Mouse (Mus musculus): Measurements from ENCODE around the gene Tpcn1. TPM values are rescaled to one million over a fixed set of nuclear protein-coding genes. Genes with fewer than 3 reads are reported as not detected.

Tpcn1 gene
- polyA plus RNA-seq, 1 experiment from 2014 or later, result 36.0 TPM

- no peak for ATAC-seq (replicated peaks; ENCODE audit: low FRiP score)
- Histone ChIP-seq H3K36me3 (peaks cover 43% of the 10 kb centered on the region), H3K4me1 (peaks cover 29% of the 10 kb centered on the region), H3K27me3 (no peaks in the 10 kb centered on the region), H3K4me2 (no peak overlapping the region), H3K27ac (peak overlapping the region; percentile 52; the same call in 1 of the 2 replicates), H3K4me3 (replicated peaks) (no peak overlapping the region), H3K9me3 (replicated peaks) (no peaks in the 10 kb centered on the region), H3K9ac (no peak overlapping the region)
- 88% methylated on average over 13 of the region's 13 CpGs for WGBS
Measured at GRCm38 (mm10) chr5:120536046-120536445, 52.4 kb downstream of the Tpcn1 start.

DNA sequence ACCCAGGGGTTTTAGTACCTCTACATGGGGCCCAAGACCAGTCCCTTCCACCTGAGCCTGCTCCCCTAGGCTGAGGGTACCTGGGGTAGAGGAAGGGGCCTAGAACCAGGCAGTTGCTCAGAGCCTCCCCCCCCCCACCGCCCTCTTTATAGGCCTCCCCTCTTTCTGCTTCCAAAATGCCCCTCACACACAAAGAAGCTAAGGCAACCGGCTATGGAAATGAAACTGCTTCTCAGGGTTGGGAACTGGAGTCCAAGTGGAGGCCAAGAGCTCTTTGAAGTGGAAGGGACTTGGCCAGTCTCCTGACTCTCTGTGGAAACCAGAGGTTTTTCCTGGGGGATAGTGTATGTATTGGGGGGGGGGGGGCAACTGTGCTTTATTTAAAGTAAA, 53.8 kb downstream of the Tpcn1 start:
- peak; percentile 40; the same call in 1 of the 2 replicates for ATAC-seq (replicated peaks; ENCODE audit: low FRiP score)
- Histone ChIP-seq H3K4me1 (peaks cover 29% of the 10 kb centered on the region), H3K36me3 (peaks cover 41% of the 10 kb centered on the region), H3K4me2 (no peak overlapping the region; the same call in 1 of the 2 replicates), H3K9ac (no peak overlapping the region), H3K4me3 (replicated peaks) (no peak overlapping the region), H3K27ac (peak overlapping the region; percentile 85), H3K9me3 (replicated peaks) (no peaks in the 10 kb centered on the region), H3K27me3 (no peaks in the 10 kb centered on the region)
- WGBS, result 32% methylated on average over 2 of the region's 2 CpGs

DNA sequence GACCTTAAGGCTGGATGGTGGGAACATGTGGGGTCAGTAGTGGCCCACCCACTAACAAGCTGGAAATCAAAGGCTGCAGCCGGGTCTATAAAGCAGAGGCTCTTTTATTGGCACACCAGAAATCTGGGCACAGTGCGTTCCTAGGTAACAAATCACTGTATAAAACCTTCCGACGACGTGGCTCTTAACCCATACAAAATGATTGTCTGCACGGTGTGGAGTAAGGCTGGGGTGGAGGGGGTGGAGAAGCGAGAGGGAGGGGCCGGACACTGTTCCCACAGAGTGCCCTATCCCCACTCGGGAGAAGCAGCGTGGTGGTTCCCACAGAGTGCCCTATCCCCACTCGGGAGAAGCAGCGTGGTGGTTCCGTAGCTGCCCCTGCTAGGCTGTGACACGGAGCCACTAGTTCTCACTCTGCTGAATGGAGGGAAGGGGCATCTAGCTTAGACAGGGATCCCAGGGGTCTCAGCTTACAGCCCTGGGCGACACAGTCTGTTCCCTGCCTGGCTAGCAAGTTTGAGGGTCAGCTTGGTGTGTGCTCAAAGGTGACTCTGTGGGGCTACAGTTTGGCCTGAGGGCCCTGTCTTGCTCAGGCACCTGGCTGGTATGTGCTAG, 54.3 kb downstream of the Tpcn1 start:
- Histone ChIP-seq H3K4me2 (no peak overlapping the region; the same call in 1 of the 2 replicates), H3K4me3 (replicated peaks) (no peak overlapping the region), H3K27me3 (no peaks in the 10 kb centered on the region), H3K9ac (no peak overlapping the region), H3K9me3 (replicated peaks) (no peaks in the 10 kb centered on the region), H3K4me1 (peaks cover 29% of the 10 kb centered on the region), H3K36me3 (peaks cover 41% of the 10 kb centered on the region), H3K27ac (peak overlapping the region; percentile 85)
- ATAC-seq (replicated peaks; ENCODE audit: low FRiP score), result peak; percentile 15; the same call in 1 of the 2 replicates
- 26% methylated on average over 15 of the region's 15 CpGs for WGBS

DNA sequence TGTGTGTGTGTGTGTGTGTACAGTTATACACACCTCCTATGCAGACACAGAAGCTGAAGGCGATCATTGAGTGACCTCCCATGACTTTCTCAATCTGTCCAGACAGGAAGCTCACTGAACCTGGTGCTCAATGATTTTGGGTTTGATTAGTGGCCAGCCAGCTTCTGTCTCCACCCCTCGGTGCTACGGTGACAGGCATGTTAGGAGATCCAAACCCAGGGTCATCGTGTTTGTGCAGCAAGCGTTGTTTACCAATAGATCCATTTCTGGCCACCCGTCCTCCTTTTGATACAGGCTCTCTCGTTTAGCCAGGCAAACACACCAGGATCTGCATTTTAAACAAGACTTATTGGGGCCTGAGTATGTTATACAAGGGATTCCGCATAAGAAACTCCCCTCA, 56.8 kb downstream of the Tpcn1 start:
- no peak for ATAC-seq (replicated peaks; ENCODE audit: low FRiP score)
- Histone ChIP-seq H3K9ac (no peak overlapping the region), H3K4me1 (peaks cover 29% of the 10 kb centered on the region), H3K27ac (no peak overlapping the region), H3K27me3 (no peaks in the 10 kb centered on the region), H3K4me3 (replicated peaks) (no peak overlapping the region), H3K36me3 (peaks cover 29% of the 10 kb centered on the region), H3K4me2 (no peak overlapping the region), H3K9me3 (replicated peaks) (no peaks in the 10 kb centered on the region)
- WGBS, result 82% methylated on average over 8 of the region's 8 CpGs

DNA sequence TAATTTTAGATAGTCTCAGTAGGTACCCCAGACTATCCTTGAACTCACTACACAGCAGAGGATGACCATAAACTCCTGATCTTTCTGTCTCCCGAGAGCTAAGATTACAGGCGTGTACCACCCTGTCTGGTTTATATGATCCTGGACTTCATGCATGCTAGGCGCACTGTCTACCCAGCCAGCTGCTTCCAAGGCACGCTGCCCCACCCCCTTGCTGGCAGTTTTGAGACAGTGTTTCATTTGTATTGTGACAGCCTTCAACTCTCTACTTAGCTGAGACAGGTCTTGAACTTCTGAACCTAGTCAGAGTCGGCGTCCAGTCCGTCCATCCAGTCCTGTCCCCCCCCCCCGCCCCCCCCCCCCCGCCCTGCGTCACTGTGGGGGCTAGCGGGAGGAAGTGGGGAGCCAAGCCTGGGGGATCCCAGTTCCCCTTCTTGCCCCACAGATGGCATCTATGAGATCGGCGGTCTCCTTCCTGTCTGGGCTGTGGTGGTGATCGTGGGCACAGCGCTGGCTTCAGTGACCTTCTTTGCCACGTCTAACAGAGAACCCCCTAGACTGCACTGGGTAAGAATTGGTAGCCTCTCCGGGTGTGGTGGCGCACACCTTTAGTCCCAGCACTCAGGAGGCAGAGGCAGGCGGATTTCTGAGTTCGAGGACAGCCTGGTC, 61.0 kb downstream of the Tpcn1 start:
- 80% methylated on average over 17 of the region's 20 CpGs for WGBS
- Histone ChIP-seq H3K4me1 (no peaks in the 10 kb centered on the region), H3K9me3 (replicated peaks) (no peaks in the 10 kb centered on the region), H3K27me3 (no peaks in the 10 kb centered on the region), H3K9ac (no peak overlapping the region), H3K4me2 (no peak overlapping the region), H3K4me3 (replicated peaks) (no peak overlapping the region), H3K36me3 (peaks cover 51% of the 10 kb centered on the region), H3K27ac (no peak overlapping the region)
- ATAC-seq (replicated peaks; ENCODE audit: low FRiP score), result no peak

DNA sequence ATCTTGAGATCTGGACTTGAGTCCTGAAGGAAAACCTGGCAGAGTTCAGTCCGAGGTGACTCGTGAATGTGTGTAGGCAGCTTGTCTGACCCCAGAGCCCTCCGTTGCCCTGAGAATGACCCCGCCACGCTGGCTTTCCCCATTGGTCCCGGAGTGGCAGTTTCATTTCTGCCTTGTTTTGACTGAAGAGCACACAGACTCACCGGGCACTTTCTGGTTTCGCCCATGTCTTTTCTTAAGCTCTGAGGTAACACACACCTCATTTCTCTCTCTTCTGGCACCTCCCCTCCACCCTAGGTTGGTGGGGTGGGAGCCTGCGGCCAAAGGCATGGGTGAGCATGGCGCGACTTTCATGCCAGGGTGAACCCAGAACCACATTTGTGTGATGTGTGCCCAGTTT, 62.2 kb downstream of the Tpcn1 start:
- Histone ChIP-seq H3K4me1 (no peaks in the 10 kb centered on the region), H3K36me3 (peaks cover 59% of the 10 kb centered on the region), H3K9me3 (replicated peaks) (no peaks in the 10 kb centered on the region), H3K27ac (no peak overlapping the region), H3K4me2 (no peak overlapping the region), H3K9ac (no peak overlapping the region), H3K27me3 (no peaks in the 10 kb centered on the region), H3K4me3 (replicated peaks) (no peak overlapping the region)
- 53% methylated on average over 11 of the region's 11 CpGs for WGBS
- no peak for ATAC-seq (replicated peaks; ENCODE audit: low FRiP score)

GRCm38 (mm10) chr5:120525737-120526136, 62.7 kb downstream of the Tpcn1 start:
- Histone ChIP-seq H3K4me3 (replicated peaks) (no peak overlapping the region), H3K9me3 (replicated peaks) (no peaks in the 10 kb centered on the region)

GRCm38 (mm10) chr5:120524736-120525135, 63.7 kb downstream of the Tpcn1 start:
- H3K4me1 ChIP-seq, result no peaks in the 10 kb centered on the region
- H3K36me3 ChIP-seq, result peaks cover 57% of the 10 kb centered on the region
- H3K9ac ChIP-seq, result no peak overlapping the region
- H3K9me3 ChIP-seq (replicated peaks), result no peaks in the 10 kb centered on the region
- no peak overlapping the region for H3K27ac ChIP-seq
- 92% methylated on average over 2 of the region's 2 CpGs for WGBS
- no peak overlapping the region for H3K4me3 ChIP-seq (replicated peaks)
- no peaks in the 10 kb centered on the region for H3K27me3 ChIP-seq
- 0 out of 2 replicates have a peak, but pooled peaks have one; percentile 44 for ATAC-seq (replicated peaks; ENCODE audit: low FRiP score)
- H3K4me2 ChIP-seq, result no peak overlapping the region

More at GRCm38 (mm10) chr5:120525737-120526136, 62.7 kb downstream of the Tpcn1 start:
- H3K36me3 ChIP-seq, result peaks cover 57% of the 10 kb centered on the region
- 31% methylated on average over 5 of the region's 5 CpGs for WGBS
- no peaks in the 10 kb centered on the region for H3K4me1 ChIP-seq
- no peak overlapping the region for H3K9ac ChIP-seq
- H3K4me2 ChIP-seq, result no peak overlapping the region
- H3K27me3 ChIP-seq, result no peaks in the 10 kb centered on the region
- no peak for ATAC-seq (replicated peaks; ENCODE audit: low FRiP score)
- H3K27ac ChIP-seq, result no peak overlapping the region

- no peak overlapping the region for H3K9ac ChIP-seq
- no peaks in the 10 kb centered on the region for H3K27me3 ChIP-seq
- H3K4me3 ChIP-seq (replicated peaks), result no peak overlapping the region
- H3K4me1 ChIP-seq, result peaks cover 4% of the 10 kb centered on the region; the same call in 1 of the 2 replicates
- no peaks in the 10 kb centered on the region for H3K9me3 ChIP-seq (replicated peaks)
- no peak overlapping the region for H3K27ac ChIP-seq
- H3K4me2 ChIP-seq, result no peak overlapping the region
- ATAC-seq (replicated peaks; ENCODE audit: low FRiP score), result no peak
- WGBS, result 90% methylated on average over 3 of the region's 3 CpGs
- peaks cover 46% of the 10 kb centered on the region for H3K36me3 ChIP-seq
Measured at GRCm38 (mm10) chr5:120522649-120523048, 65.8 kb downstream of the Tpcn1 start.

DNA sequence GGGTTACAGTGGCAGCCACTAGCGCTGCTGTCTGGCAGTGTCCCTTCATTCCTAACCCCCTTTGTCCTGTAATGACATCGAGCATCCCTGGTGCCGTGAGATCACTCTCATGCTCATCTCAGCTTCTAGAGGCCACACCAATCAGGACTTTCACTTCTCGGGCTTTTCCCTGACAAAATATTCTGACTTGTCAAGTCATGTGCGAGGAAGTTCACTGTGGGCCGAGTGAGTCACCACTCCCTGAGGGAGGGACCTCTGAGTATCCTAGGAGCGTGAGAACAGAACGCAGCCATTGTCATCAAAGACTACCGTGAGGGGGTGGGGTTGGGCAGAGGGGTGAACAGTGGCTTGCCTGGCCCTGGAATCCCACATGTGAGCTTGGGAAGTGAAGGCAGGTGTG, 70.9 kb downstream of the Tpcn1 start:
- Histone ChIP-seq H3K4me1 (peaks cover 50% of the 10 kb centered on the region), H3K27me3 (no peaks in the 10 kb centered on the region), H3K9me3 (replicated peaks) (no peaks in the 10 kb centered on the region), H3K36me3 (peaks cover 24% of the 10 kb centered on the region), H3K9ac (no peak overlapping the region), H3K27ac (0 out of 2 replicates have a peak overlapping the region, but pooled peaks have one; percentile 9), H3K4me3 (replicated peaks) (no peak overlapping the region), H3K4me2 (no peak overlapping the region)
- 56% methylated on average over 9 of the region's 9 CpGs for WGBS
- no peak for ATAC-seq (replicated peaks; ENCODE audit: low FRiP score)

- Histone ChIP-seq H3K36me3 (peaks cover 14% of the 10 kb centered on the region), H3K4me1 (peaks cover 62% of the 10 kb centered on the region), H3K27ac (peak overlapping the region; percentile 67; the same call in 1 of the 2 replicates), H3K9me3 (replicated peaks) (no peaks in the 10 kb centered on the region), H3K27me3 (no peaks in the 10 kb centered on the region), H3K4me3 (replicated peaks) (no peak overlapping the region), H3K4me2 (no peak overlapping the region), H3K9ac (no peak overlapping the region)
- WGBS, result 52% methylated on average over 15 of the region's 15 CpGs
- no peak for ATAC-seq (replicated peaks; ENCODE audit: low FRiP score)
Measured at GRCm38 (mm10) chr5:120516221-120516984, 72.1 kb downstream of the Tpcn1 start.

DNA sequence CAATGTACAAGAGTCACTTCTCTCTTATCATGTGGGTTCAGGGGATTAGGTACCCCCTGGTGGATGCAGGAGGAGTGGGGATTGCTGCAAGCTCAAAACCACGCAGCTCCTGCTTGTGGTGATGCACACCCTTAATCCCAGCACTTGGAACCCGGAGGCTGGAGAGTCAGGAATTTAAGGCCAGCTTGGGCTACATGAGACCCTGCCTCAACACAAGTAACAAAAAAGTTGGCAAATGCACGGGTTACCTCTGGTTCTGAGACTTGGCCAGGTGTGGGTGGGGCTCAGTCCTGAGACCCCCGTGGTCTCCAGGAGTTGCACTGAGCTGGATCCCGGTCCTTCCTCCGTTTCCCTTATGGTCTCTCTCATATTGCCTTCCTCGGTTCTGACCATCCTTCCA, 73.0 kb downstream of the Tpcn1 start:
- Histone ChIP-seq H3K27me3 (no peaks in the 10 kb centered on the region), H3K4me1 (peaks cover 70% of the 10 kb centered on the region), H3K4me3 (replicated peaks) (no peak overlapping the region), H3K4me2 (no peak overlapping the region), H3K9me3 (replicated peaks) (no peaks in the 10 kb centered on the region), H3K36me3 (peaks cover 8% of the 10 kb centered on the region), H3K27ac (peak overlapping the region; percentile 85), H3K9ac (no peak overlapping the region)
- no peak for ATAC-seq (replicated peaks; ENCODE audit: low FRiP score)
- 79% methylated on average over 7 of the region's 7 CpGs for WGBS
